Mouse (Mus musculus): ENCODE results near the gene Pinlyp.
A peak's percentile ranks its signal among the peaks of the same experiment; 100 is the strongest.

The Pinlyp gene

DNA sequence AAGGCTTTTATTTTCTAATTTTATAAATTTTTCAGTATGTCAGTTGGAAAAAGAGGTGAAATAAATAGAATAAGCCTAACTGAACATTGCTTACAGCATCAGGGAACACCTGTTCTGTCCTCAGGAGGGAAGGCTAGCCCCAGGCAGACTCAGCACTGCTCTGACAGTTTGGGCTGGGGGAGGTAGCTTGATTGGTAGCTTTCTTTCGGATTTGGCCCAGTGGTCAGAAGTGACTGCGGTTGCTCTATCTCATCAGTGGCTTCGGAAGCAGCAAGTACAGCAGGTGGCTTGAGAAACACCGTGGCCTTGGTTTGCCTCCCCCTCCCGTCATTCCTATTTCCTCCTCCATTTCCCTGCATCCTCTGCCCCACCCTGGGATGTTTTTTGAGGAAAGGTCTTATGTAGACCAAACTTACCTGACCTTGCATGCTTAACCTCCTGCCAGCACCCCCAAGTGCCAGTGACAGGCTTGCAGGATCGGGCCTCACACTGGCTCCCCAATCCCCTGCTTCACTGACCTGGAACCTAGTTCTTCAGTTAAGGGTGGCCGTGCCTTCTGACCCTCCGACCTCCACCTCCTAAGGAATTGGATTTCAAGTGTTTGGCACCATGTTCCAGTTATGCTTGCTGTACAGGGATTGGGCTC lies 17.4 kb upstream of the Pinlyp start:
- no peak for DNase-seq (ENCODE audit: inconsistent ontology term)

DNA sequence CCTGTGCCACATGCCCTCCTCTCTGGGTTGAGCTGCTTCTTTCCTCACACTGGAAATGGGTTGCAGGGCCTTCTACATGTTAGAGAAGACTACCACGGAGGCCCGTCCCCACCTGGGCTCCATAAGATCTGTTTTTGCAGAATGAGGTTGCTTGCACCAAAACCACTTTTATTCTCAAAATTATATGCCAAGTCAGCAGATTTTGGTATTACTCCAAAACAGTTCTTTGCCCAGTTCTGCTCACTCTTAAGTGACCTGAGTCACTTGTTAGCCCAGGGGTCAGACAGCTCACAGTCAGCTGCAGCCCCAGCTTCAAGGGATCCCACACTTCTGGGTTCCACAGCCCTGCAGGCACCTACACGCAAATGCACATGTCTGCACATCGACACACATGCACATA lies 15.5 kb upstream of the Pinlyp start:
- DNase-seq (ENCODE audit: inconsistent ontology term), result no peak

- no peak for DNase-seq (ENCODE audit: inconsistent ontology term)
Observed at GRCm38 (mm10) chr7:24555786-24556185, 9.9 kb upstream of the Pinlyp start.

- no peak for DNase-seq (ENCODE audit: inconsistent ontology term)
Observed at GRCm38 (mm10) chr7:24551985-24552759, 6.3 kb upstream of the Pinlyp start.

- no peak for DNase-seq (ENCODE audit: inconsistent ontology term)
Observed at GRCm38 (mm10) chr7:24547534-24548036, 1.7 kb upstream of the Pinlyp start.

DNA sequence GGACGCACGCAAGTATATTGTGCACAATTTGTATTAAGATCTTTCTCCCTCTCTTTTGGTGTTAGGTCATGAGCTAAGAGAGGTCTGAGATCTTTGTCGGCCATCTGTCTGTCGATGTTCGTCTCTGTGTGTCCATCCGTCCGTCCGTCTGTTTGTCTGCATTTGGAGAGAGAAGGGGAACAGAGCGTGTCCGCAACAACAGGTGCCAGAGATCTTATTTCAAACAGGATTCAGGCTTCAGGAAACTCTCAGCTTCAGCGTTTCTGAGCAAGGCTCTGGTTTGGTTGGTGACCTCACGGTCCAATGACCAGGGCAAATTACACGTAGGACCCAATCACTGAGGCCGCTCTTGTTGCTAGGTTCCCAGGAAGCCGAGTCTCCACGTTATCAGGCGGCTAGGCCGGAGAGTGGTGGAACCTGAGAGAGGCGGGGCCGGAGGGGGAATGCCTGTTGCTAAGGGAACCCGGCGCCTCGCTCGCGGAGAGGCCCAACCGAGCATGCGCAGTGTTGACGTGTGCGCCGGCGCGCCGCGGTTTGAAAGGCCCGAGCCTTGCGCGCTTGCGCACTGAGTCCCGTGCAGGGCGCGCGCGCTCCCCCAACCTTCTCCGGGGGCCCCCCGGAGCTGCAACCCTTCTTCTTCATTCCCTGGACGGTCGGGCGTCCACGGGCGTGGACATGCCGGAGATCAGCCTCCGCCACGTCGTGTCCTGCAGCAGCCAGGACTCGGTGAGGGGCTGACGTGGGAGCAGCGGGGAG lies 894 bp upstream of the Pinlyp start:
- DNase-seq (ENCODE audit: inconsistent ontology term), result peak; percentile 99

GRCm38 (mm10) chr7:24544506-24544905 lies 1.4 kb downstream of the Pinlyp start:
- no peak for DNase-seq (ENCODE audit: inconsistent ontology term)

GRCm38 (mm10) chr7:24539686-24540085 lies 6.2 kb downstream of the Pinlyp start:
- DNase-seq (ENCODE audit: inconsistent ontology term), result no peak

GRCm38 (mm10) chr7:24538701-24539100 lies 7.2 kb downstream of the Pinlyp start:
- no peak for DNase-seq (ENCODE audit: inconsistent ontology term)

GRCm38 (mm10) chr7:24538154-24538553 lies 7.8 kb downstream of the Pinlyp start:
- no peak for DNase-seq (ENCODE audit: inconsistent ontology term)

GRCm38 (mm10) chr7:24537591-24537990 lies 8.3 kb downstream of the Pinlyp start:
- no peak for DNase-seq (ENCODE audit: inconsistent ontology term)

DNA sequence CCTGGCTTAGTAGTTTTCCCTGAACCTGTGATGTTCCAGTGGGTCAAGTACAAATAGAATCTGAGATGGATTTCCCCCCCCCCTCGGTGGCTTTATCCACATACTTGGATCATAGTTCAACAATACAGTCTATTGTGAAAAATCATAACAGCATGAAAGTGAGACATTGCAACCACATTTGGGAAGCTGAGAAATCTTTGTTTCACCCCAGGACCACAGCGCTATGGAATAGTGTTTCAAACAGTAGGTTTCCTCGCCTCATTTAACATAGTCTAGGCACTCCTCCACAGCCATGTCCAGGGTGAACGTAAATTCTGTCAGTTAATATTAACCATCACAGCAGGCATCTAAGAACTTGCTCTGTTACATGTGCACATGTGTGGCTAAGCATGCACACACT lies 8.8 kb downstream of the Pinlyp start:
- DNase-seq (ENCODE audit: inconsistent ontology term), result peak; percentile 89

GRCm38 (mm10) chr7:24534301-24534700 lies 11.6 kb downstream of the Pinlyp start:
- DNase-seq (ENCODE audit: inconsistent ontology term), result no peak

GRCm38 (mm10) chr7:24533806-24534205 lies 12.1 kb downstream of the Pinlyp start:
- no peak for DNase-seq (ENCODE audit: inconsistent ontology term)

DNA sequence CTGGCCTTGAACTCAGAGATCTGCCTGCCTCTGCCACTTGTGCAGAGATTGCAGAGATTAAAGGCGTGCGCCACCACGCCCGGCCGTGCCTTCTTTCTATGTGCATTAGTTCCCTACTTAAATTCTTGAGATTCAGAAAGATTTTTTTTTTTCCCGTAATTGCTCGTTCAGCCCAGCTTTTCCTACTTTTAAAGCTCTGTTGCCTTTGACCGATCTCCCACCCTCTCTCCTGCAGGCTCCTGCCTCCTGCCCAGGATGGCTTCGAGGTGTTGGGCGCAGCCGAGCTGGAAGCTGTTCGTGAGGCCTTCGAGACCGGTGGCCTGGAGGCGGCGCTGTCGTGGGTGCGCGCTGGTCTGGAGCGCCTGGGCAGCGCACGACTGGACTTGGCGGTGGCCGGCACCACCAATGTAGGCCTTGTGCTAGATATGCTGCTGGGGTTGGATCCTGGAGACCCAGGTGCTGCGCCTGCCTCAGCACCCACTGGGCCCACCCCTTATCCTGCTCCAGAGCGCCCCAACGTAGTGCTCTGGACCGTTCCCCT lies 12.8 kb downstream of the Pinlyp start:
- DNase-seq (ENCODE audit: inconsistent ontology term), result no peak

GRCm38 (mm10) chr7:24531211-24531971 lies 14.5 kb downstream of the Pinlyp start:
- peak; percentile 80 for DNase-seq (ENCODE audit: inconsistent ontology term)

DNA sequence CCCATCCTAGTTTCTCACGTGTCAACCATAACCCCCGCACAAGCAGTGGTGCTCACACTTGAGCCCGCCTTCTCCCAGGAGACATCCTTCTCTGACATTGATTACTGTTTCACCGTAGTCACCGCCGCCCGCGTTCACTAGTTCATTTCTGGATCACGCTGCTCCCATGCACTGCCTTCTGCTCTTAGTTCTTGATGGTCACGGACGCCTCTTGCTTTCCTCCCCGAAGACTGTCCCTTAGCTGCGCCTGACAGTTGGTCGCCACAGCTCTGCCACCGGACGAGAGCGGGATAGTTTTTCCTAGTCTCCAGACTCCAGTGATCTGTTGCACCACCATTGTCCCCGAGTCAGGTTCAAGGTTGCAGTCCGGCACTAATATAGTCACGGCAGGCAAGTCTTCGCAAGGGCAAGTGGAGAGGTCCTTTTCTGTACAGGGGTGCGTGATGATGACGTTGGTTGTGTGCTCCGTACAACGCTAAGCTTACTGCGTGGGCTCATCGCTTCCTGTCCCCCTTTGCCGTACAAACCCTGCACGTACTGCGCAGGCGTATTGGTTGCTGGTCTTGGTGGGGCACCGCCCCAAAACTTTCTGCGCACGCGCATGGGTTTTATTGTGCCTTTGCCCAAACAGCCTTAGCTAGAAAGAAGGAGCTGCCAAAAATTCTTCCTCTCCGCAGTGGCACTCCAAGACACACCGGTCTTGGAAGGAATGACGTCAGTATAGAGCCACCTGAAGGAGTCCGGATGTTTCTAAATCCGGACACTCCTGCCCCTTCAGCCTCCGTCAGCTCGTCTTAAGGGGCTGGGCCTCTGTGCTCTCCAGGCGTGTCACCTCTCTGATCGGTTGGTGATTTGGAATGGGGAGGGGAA lies 15.6 kb downstream of the Pinlyp start, which contains the start of gene Irgq:
TSS of gene Irgq (plus strand) at position 628 of the 870 bp plus-strand sequence.
- DNase-seq (ENCODE audit: inconsistent ontology term), result peak; percentile 98

DNA sequence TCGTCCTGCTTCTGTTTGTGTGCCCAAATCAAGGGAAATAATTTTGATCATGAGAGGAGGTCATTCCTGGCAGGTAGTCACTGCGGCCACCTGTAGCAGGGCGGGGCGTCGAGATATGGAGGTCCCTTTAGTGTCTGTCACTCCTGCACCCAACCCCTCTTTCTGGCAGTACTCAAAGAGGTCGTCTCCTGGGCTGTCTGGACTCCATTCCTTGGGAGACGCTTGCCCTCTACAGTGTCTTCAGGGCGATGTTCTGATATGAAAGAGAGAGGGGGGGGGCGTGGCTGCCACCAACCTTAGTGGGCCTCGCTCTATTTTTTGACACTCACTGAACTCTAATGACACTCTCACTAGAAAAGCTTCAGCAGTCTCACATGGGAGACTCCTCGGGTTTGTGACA lies 16.3 kb downstream of the Pinlyp start:
- no peak for DNase-seq (ENCODE audit: inconsistent ontology term)

- DNase-seq (ENCODE audit: inconsistent ontology term), result no peak
Observed at GRCm38 (mm10) chr7:24528861-24529260, 17.1 kb downstream of the Pinlyp start.

DNA sequence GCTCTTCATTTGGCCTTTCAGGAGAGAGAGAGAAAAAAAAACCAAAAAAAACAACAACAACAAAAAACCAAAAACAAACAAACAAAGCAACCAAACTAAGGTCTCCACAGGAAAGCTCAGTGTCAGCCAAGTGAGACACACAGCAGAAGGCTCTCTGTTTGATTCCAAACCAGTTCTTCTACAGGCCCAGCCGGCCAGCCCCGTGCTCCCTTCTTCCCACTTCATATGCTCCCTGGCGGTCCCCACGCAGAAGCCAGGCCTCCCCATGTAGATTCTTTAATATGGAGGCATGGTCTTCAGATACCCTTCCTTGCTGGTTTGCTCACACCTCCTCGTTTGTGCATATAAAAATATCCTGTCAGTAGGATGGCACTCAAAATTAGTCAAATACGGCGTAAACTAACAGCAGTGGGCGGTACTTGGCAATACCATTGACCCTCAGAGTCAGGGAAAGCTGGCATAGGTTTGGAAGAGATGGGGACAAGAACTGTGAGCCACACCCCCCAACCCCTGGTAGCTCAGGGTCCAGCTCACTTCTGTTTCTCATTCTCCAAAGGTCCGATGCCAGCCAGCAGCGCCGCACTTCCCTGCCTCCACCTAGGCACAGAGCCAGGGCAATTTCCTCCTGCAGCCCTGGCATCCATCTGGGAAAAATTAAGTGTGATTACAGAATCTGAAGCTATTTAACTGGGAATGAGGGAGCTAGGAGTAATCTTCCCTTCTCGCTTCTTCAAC lies 20.1 kb downstream of the Pinlyp start:
- no peak for DNase-seq (ENCODE audit: inconsistent ontology term)
